Mouse (Mus musculus): ENCODE measurements around the gene Casp6. TPM values are rescaled to one million over a fixed set of nuclear protein-coding genes. Genes with fewer than 3 reads are reported as not detected.
A peak's percentile ranks its signal among the peaks of the same experiment; 100 is the strongest.

Casp6 gene
- polyA plus RNA-seq, 2 experiments = 20.6 to 36.0 TPM

DNA sequence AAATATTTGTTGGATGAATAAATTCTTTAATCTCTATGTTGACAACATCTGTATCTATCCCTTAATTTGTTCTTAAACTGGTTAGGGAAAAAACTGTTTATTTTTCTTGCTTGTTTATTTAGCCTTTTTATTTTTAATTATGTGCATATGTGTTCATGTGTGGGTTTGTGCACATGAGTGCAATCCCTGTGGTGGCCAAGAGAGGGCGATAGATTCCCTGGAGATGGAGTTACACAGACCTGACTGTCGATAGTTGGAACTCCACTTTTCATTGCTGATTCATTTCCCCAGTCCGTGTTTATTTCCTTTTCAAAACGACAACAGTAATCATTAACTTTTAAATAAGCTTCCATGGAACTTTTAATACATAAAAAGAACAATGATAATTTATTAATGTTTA lies 31.2 kb downstream of the Casp6 start:
- no peak for ATAC-seq (ENCODE audit: insufficient read depth)
- H3K9me3 ChIP-seq (ENCODE audit: control insufficient read depth, low read length) = no peaks in the 10 kb centered on the region
- H3K27ac ChIP-seq = no peak overlapping the region
- DNase-seq (ENCODE audit: low read depth in 3 of 3, low spot score in 3 of 3) = peak in 1 of 3 experiments; percentile 15
- WGBS (ENCODE audit: insufficient replicate concordance) = 36% methylated on average over 4 of the region's 4 CpGs
- no peak overlapping the region for H3K4me2 ChIP-seq (ENCODE audit: low read depth)
- no peaks in the 10 kb centered on the region for H3K27me3 ChIP-seq (ENCODE audit: control insufficient read depth, insufficient read depth, low read length)
- H3K36me3 ChIP-seq (replicated peaks; ENCODE audit: control insufficient read depth, insufficient read depth, low read depth) = no peaks in the 10 kb centered on the region
- TF ChIP-seq EP300 (IDR thresholded peaks at IDR 0.05; ENCODE audit: low read depth) (no peak), CTCF (IDR thresholded peaks at IDR 0.05; ENCODE audit: low read depth) (peak; percentile 76)
- no peaks in the 10 kb centered on the region for H3K4me1 ChIP-seq (replicated peaks; ENCODE audit: control insufficient read depth in 2 of 2, insufficient read depth in 2 of 2, low read length in 1 of 2)
- no peak overlapping the region for H3K9ac ChIP-seq (replicated peaks)
- no peak overlapping the region for H3K4me3 ChIP-seq (ENCODE audit: insufficient read depth in 1 of 2, low read depth in 2 of 2, low read length in 2 of 2)

DNA sequence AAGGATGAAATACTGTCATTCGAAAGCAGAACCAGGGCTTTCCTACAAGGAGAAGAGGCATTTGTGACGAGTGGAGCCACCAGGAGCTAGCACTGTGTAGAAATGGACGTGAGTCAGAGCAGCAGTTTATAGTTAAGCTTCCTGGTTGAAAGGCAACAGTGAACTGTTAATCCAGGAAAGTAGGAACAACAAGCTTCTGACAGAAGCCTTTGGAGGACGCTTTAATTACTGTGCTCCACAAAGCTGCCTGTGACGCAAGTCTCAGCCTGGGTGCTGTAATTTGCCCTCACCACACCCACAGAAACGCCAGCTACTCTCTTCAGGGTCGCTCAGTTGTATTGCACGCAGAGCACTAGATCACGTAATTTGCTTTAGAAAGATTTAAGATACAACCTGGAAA lies 35.3 kb downstream of the Casp6 start:
- H3K36me3 ChIP-seq (replicated peaks; ENCODE audit: control insufficient read depth, insufficient read depth, low read depth) = no peaks in the 10 kb centered on the region
- H3K27me3 ChIP-seq (ENCODE audit: control insufficient read depth, insufficient read depth, low read length) = no peaks in the 10 kb centered on the region
- no peak overlapping the region for H3K4me3 ChIP-seq (ENCODE audit: insufficient read depth in 1 of 2, low read depth in 2 of 2, low read length in 2 of 2)
- TF ChIP-seq EP300 (IDR thresholded peaks at IDR 0.05; ENCODE audit: low read depth) (no peak), CTCF (IDR thresholded peaks at IDR 0.05; ENCODE audit: low read depth) (no peak)
- DNase-seq (ENCODE audit: low read depth in 3 of 3, low spot score in 3 of 3) = no peak
- H3K4me1 ChIP-seq (replicated peaks; ENCODE audit: control insufficient read depth in 2 of 2, insufficient read depth in 2 of 2, low read length in 1 of 2) = no peaks in the 10 kb centered on the region
- no peak for ATAC-seq (ENCODE audit: insufficient read depth)
- WGBS (ENCODE audit: insufficient replicate concordance) = 54% methylated on average over 9 of the region's 9 CpGs
- H3K27ac ChIP-seq = no peak overlapping the region
- H3K9me3 ChIP-seq (ENCODE audit: control insufficient read depth, low read length) = no peaks in the 10 kb centered on the region
- no peak overlapping the region for H3K4me2 ChIP-seq (ENCODE audit: low read depth)
- H3K9ac ChIP-seq (replicated peaks) = no peak overlapping the region

DNA sequence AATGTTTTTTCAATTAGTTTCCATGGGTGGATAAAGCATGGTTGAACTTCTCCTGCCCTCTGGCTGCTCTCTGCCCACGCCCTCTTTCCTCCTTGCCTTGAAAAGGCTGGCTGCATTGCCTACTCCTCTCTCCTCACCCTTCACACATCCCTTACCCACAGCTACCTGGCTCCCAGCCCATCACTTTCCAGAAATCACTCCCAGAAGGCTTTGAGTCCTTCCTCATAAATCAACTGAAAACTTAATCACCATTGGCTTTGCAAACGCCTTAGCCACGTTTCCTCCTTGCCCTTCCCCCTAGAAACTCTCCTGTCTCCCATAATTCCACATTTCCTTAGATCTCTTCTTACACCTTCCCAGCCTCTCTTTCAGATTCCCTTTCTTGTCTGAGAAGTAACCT lies 36.6 kb downstream of the Casp6 start:
- no peak overlapping the region for H3K4me3 ChIP-seq (ENCODE audit: insufficient read depth in 1 of 2, low read depth in 2 of 2, low read length in 2 of 2)
- no peak for ATAC-seq (ENCODE audit: insufficient read depth)
- WGBS (ENCODE audit: insufficient replicate concordance) = 53% methylated on average over 3 of the region's 3 CpGs
- no peaks in the 10 kb centered on the region for H3K4me1 ChIP-seq (replicated peaks; ENCODE audit: control insufficient read depth in 2 of 2, insufficient read depth in 2 of 2, low read length in 1 of 2)
- H3K36me3 ChIP-seq (replicated peaks; ENCODE audit: control insufficient read depth, insufficient read depth, low read depth) = no peaks in the 10 kb centered on the region
- H3K27ac ChIP-seq = no peak overlapping the region
- TF ChIP-seq CTCF (IDR thresholded peaks at IDR 0.05; ENCODE audit: low read depth) (no peak), EP300 (IDR thresholded peaks at IDR 0.05; ENCODE audit: low read depth) (no peak)
- no peak overlapping the region for H3K4me2 ChIP-seq (ENCODE audit: low read depth)
- no peaks in the 10 kb centered on the region for H3K9me3 ChIP-seq (ENCODE audit: control insufficient read depth, low read length)
- no peak overlapping the region for H3K9ac ChIP-seq (replicated peaks)
- no peak for DNase-seq (ENCODE audit: low read depth in 3 of 3, low spot score in 3 of 3)
- H3K27me3 ChIP-seq (ENCODE audit: control insufficient read depth, insufficient read depth, low read length) = no peaks in the 10 kb centered on the region

DNA sequence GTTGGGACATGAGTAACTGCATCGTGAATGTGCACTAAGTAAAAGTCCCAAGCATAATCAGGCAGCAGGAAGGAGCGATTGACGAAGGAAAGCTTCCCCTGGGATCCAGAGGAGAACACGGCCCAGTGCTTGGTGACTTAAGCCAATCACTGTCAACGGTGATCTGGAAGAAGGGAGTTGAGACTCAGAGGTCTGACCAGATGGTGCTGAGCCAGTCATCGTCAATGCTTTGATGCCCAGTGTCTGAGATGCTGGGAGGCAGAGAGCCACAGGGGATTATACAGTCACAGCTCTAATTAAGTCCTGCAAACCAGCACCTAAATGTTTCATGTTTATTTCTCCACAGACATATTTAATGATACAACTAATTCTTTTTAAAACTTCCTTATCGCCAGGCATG lies 37.8 kb downstream of the Casp6 start:
- Histone ChIP-seq H3K9me3 (ENCODE audit: control insufficient read depth, low read length) (no peaks in the 10 kb centered on the region), H3K27me3 (ENCODE audit: control insufficient read depth, insufficient read depth, low read length) (no peaks in the 10 kb centered on the region), H3K4me1 (replicated peaks; ENCODE audit: control insufficient read depth in 2 of 2, insufficient read depth in 2 of 2, low read length in 1 of 2) (0 out of 4 replicates have a peak, but pooled peaks cover 0 to 2% of the 10 kb centered on the region in 2 experiments), H3K36me3 (replicated peaks; ENCODE audit: control insufficient read depth, insufficient read depth, low read depth) (no peaks in the 10 kb centered on the region), H3K27ac (no peak overlapping the region), H3K4me3 (ENCODE audit: insufficient read depth in 1 of 2, low read depth in 2 of 2, low read length in 2 of 2) (no peak overlapping the region), H3K9ac (replicated peaks) (no peak overlapping the region), H3K4me2 (ENCODE audit: low read depth) (no peak overlapping the region)
- DNase-seq (ENCODE audit: low read depth in 3 of 3, low spot score in 3 of 3) (no peak), ATAC-seq (ENCODE audit: insufficient read depth) (no peak)
- 62% methylated on average over 7 of the region's 7 CpGs for WGBS (ENCODE audit: insufficient replicate concordance)
- no peak for TF ChIP-seq EP300 (IDR thresholded peaks at IDR 0.05; ENCODE audit: low read depth)
- TF ChIP-seq CTCF (IDR thresholded peaks at IDR 0.05; ENCODE audit: low read depth) = no peak

GRCm38 (mm10) chr3:129940780-129941179 lies 39.6 kb downstream of the Casp6 start:
- H3K9ac ChIP-seq (replicated peaks) = no peak overlapping the region
- H3K4me3 ChIP-seq (ENCODE audit: insufficient read depth in 1 of 2, low read depth in 2 of 2, low read length in 2 of 2) = no peak overlapping the region
- no peak overlapping the region for H3K4me2 ChIP-seq (ENCODE audit: low read depth)
- TF ChIP-seq EP300 (IDR thresholded peaks at IDR 0.05; ENCODE audit: low read depth) = no peak
- TF ChIP-seq CTCF (IDR thresholded peaks at IDR 0.05; ENCODE audit: low read depth) = no peak
- H3K4me1 ChIP-seq (replicated peaks; ENCODE audit: control insufficient read depth in 2 of 2, insufficient read depth in 2 of 2, low read length in 1 of 2) = peaks cover 0 to 3% of the 10 kb centered on the region in 2 experiments; a peak in 1 of 4 replicates
- no peaks in the 10 kb centered on the region for H3K27me3 ChIP-seq (ENCODE audit: control insufficient read depth, insufficient read depth, low read length)
- no peak for ATAC-seq (ENCODE audit: insufficient read depth)
- H3K36me3 ChIP-seq (replicated peaks; ENCODE audit: control insufficient read depth, insufficient read depth, low read depth) = no peaks in the 10 kb centered on the region
- WGBS (ENCODE audit: insufficient replicate concordance) = 80% methylated on average over 2 of the region's 2 CpGs
- no peak overlapping the region for H3K27ac ChIP-seq
- DNase-seq (ENCODE audit: low read depth in 3 of 3, low spot score in 3 of 3) = no peak
- H3K9me3 ChIP-seq (ENCODE audit: control insufficient read depth, low read length) = no peaks in the 10 kb centered on the region

Data from liver, embryonic 14.5 days (tissue).